Mouse (Mus musculus) spleen, adult 2 months (tissue): ENCODE measurements around the gene Tex22.

Experiments
- CTCF ChIP-seq: fragments of 200-500 bp; IDR thresholded peaks from 2 replicates; pipeline ENCODE4 v1.5.1; 2011; ENCODE audit warnings: mild to moderate bottlenecking, inconsistent platforms; ENCODE audit not compliant: insufficient read depth, insufficient read length, insufficient replicate concordance; ENCODE audit errors: extremely low read depth
- POLR2A ChIP-seq: fragments of 200-500 bp; IDR thresholded peaks from 2 replicates; pipeline ENCODE4 v1.6.1; 2011; ENCODE audit warnings: low read depth, low read length, inconsistent platforms

DNA sequence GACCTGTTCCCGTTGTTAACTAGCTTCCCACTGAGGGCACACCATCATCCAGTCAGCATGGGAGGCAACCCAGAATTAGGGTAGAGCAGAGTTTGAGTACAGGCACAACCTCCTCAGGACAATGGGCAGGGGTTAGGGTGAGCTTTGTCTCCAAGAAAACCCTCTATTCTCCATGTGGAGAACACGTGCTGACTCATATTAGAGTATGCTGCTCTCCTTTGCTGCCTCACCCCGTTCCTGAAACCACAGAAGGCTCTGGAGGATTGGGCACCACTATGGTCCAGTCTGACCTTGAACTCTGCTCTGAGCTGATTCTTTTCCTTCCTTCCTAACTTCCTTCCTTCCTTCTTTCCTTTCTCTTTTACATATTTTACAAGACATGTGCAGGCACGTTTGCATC lies 35.9 kb upstream of the Tex22 start:
- TF ChIP-seq CTCF (no peak), POLR2A (no peak)
